ENCODE assay signal across 15 mouse cellular contexts in the genomic region with DNA sequence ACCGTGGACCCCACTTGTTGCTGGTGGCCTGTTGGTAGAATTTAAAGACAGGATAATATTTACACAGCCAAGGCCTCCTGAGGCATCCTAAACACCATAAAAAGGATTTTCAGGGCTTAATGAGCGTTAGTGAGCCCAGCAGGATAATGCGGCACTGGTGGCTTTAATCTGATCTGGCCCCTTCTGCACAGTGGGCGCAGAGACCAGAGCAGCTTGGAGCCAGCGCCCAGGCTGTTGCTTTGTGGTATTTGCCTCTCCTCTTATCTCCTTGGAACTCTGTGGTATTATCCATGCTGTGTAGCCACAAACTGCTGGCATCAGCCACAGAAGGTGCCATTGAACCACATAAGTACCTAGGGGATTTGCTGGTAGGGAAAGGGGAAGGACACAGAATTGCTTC.
A peak's percentile ranks its signal among the peaks of the same experiment; 100 is the strongest.
DNase-seq lines count a peak whose midpoint lies in the region; ATAC-seq and TF ChIP-seq lines count a peak whose summit lies in the region.
"Had no signal": no experiment of that assay in that cellular context is flagged by ENCODE, and none has a peak within 500 bp of the region (broad histone marks: within the 10 kb centered on the region; RNA-seq: fewer than 3 reads in every experiment).

No protein-coding gene starts in this region.

- WGBS in intestine, embryonic 14.5 days, result 45% methylated on average over 5 of the region's 5 CpGs
- 42% methylated on average over 5 of the region's 5 CpGs for WGBS in intestine, postnatal 0 days
- 15% methylated on average over 5 of the region's 5 CpGs for WGBS in midbrain, embryonic 13.5 days
- WGBS in midbrain, embryonic 11.5 days, result 14% methylated on average over 5 of the region's 5 CpGs
- WGBS in liver, postnatal 0 days (ENCODE audit: insufficient replicate concordance), result 43% methylated on average over 5 of the region's 5 CpGs
- WGBS in neural tube, embryonic 15.5 days, result 38% methylated on average over 5 of the region's 5 CpGs

- no peak overlapping the region for H3K9ac ChIP-seq in intestine, embryonic 14.5 days (ENCODE audit: low read length)
- no peak overlapping the region for H3K9ac ChIP-seq in intestine, postnatal 0 days (ENCODE audit: low read depth, low read length)
- H3K9ac ChIP-seq in midbrain, embryonic 13.5 days (replicated peaks), result no peak overlapping the region
- H3K9ac ChIP-seq in midbrain, embryonic 11.5 days (ENCODE audit: low read length), result no peak overlapping the region
- no peak overlapping the region for H3K9ac ChIP-seq in liver, postnatal 0 days (replicated peaks)
- no peak overlapping the region for H3K9ac ChIP-seq in neural tube, embryonic 15.5 days (replicated peaks)
- H3K9ac ChIP-seq: hindbrain, embryonic 15.5 days; limb, embryonic 15.5 days; midbrain, embryonic 12.5 days; neural tube, embryonic 12.5 days had no signal

- H3K4me2 ChIP-seq in intestine, embryonic 14.5 days (ENCODE audit: low read length), result no peak overlapping the region
- H3K4me2 ChIP-seq in intestine, postnatal 0 days (replicated peaks; ENCODE audit: low read depth), result no peak overlapping the region
- H3K4me2 ChIP-seq in midbrain, embryonic 13.5 days (replicated peaks), result no peak overlapping the region
- H3K4me2 ChIP-seq in midbrain, embryonic 11.5 days, result no peak overlapping the region
- peak overlapping the region; percentile 1 for H3K4me2 ChIP-seq in myocyte (ENCODE audit: low read depth)
- H3K4me2 ChIP-seq in liver, postnatal 0 days (ENCODE audit: low read depth, low read length), result no peak overlapping the region
- H3K4me2 ChIP-seq in neural tube, embryonic 15.5 days, result no peak overlapping the region
- H3K4me2 ChIP-seq: hindbrain, embryonic 15.5 days; limb, embryonic 15.5 days; midbrain, embryonic 12.5 days; neural tube, embryonic 12.5 days had no signal

- intact Hi-C loops in left cerebral cortex, postnatal 10 days (cut with DNase I), result no loop called here

- ATAC-seq in intestine, embryonic 14.5 days (replicated peaks; ENCODE audit: low FRiP score, low TSS enrichment, low read depth), result no peak
- no peak for ATAC-seq in intestine, postnatal 0 days
- peak; percentile 72; the same call in 1 of the 2 replicates for ATAC-seq in midbrain, embryonic 13.5 days
- no peak for ATAC-seq in midbrain, embryonic 11.5 days (ENCODE audit: low FRiP score)
- ATAC-seq in liver, postnatal 0 days, result no peak
- ATAC-seq in neural tube, embryonic 15.5 days (ENCODE audit: low FRiP score), result no peak

- no peak overlapping the region for H3ac ChIP-seq in myocyte (ENCODE audit: control insufficient read depth, insufficient read length)

- H3K27me3 ChIP-seq in intestine, embryonic 14.5 days (replicated peaks; ENCODE audit: control insufficient read depth, insufficient read depth, low read length), result no peaks in the 10 kb centered on the region
- H3K27me3 ChIP-seq in intestine, postnatal 0 days (replicated peaks; ENCODE audit: control insufficient read depth, insufficient read depth, low read length), result no peaks in the 10 kb centered on the region
- H3K27me3 ChIP-seq in midbrain, embryonic 13.5 days, result peaks cover 13% of the 10 kb centered on the region; the same call in 1 of the 2 replicates
- no peaks in the 10 kb centered on the region for H3K27me3 ChIP-seq in midbrain, embryonic 11.5 days (ENCODE audit: control insufficient read depth, insufficient read depth, low read length)
- H3K27me3 ChIP-seq in myocyte (ENCODE audit: control insufficient read depth, insufficient read depth, insufficient read length), result peaks cover 42% of the 10 kb centered on the region
- H3K27me3 ChIP-seq in liver, postnatal 0 days (ENCODE audit: insufficient read depth, low read length), result no peaks in the 10 kb centered on the region
- no peaks in the 10 kb centered on the region; the same call in 1 of the 2 replicates for H3K27me3 ChIP-seq in neural tube, embryonic 15.5 days (replicated peaks)

- no peak for TF ChIP-seq CTCF in intestine, postnatal 0 days (IDR thresholded peaks at IDR 0.05; ENCODE audit: low read depth)
- TF ChIP-seq CTCF in liver, postnatal 0 days (IDR thresholded peaks at IDR 0.05; ENCODE audit: low read depth), result no peak

- H3K4me1 ChIP-seq in intestine, embryonic 14.5 days (replicated peaks; ENCODE audit: control insufficient read depth, insufficient read depth, low read length), result peaks cover 26% of the 10 kb centered on the region
- H3K4me1 ChIP-seq in intestine, postnatal 0 days (replicated peaks; ENCODE audit: control insufficient read depth, insufficient read depth, low read length), result no peaks in the 10 kb centered on the region
- peaks cover 9% of the 10 kb centered on the region for H3K4me1 ChIP-seq in midbrain, embryonic 13.5 days (replicated peaks)
- H3K4me1 ChIP-seq in midbrain, embryonic 11.5 days (ENCODE audit: control insufficient read depth, insufficient read depth, low read length), result peaks cover 6% of the 10 kb centered on the region; the same call in 1 of the 2 replicates
- H3K4me1 ChIP-seq in liver, postnatal 0 days (ENCODE audit: insufficient read depth), result no peaks in the 10 kb centered on the region
- H3K4me1 ChIP-seq in neural tube, embryonic 15.5 days, result 0 out of 2 replicates have a peak, but pooled peaks cover 3% of the 10 kb centered on the region
- H3K4me1 ChIP-seq: neural tube, embryonic 12.5 days had no signal

- peak overlapping the region; percentile 77; the same call in 1 of the 2 replicates for H3K27ac ChIP-seq in intestine, embryonic 14.5 days (ENCODE audit: low read depth)
- no peak overlapping the region for H3K27ac ChIP-seq in intestine, postnatal 0 days (ENCODE audit: low read depth, low read length)
- H3K27ac ChIP-seq in midbrain, embryonic 13.5 days, result no peak overlapping the region
- H3K27ac ChIP-seq in midbrain, embryonic 11.5 days (ENCODE audit: low read depth, low read length), result no peak overlapping the region
- H3K27ac ChIP-seq in liver, postnatal 0 days (ENCODE audit: low read depth), result no peak overlapping the region
- no peak overlapping the region for H3K27ac ChIP-seq in neural tube, embryonic 15.5 days (replicated peaks)
- H3K27ac ChIP-seq: hindbrain, embryonic 15.5 days; limb, embryonic 15.5 days; midbrain, embryonic 12.5 days; neural tube, embryonic 12.5 days had no signal

- no peaks in the 10 kb centered on the region for H3K79me2 ChIP-seq in myocyte (ENCODE audit: control insufficient read depth, insufficient read depth)

- H3K9me3 ChIP-seq in intestine, embryonic 14.5 days (ENCODE audit: control insufficient read depth, low read length), result no peaks in the 10 kb centered on the region
- no peaks in the 10 kb centered on the region for H3K9me3 ChIP-seq in intestine, postnatal 0 days (ENCODE audit: control insufficient read depth)
- H3K9me3 ChIP-seq in midbrain, embryonic 13.5 days, result no peaks in the 10 kb centered on the region
- H3K9me3 ChIP-seq in midbrain, embryonic 11.5 days (ENCODE audit: control insufficient read depth, low read length), result no peaks in the 10 kb centered on the region
- no peaks in the 10 kb centered on the region for H3K9me3 ChIP-seq in liver, postnatal 0 days (ENCODE audit: low read length)
- no peaks in the 10 kb centered on the region for H3K9me3 ChIP-seq in neural tube, embryonic 15.5 days (replicated peaks)
- H3K9me3 ChIP-seq: hindbrain, embryonic 15.5 days; limb, embryonic 15.5 days; midbrain, embryonic 12.5 days; neural tube, embryonic 12.5 days had no signal

- no peak for TF ChIP-seq POLR2A in myocyte (IDR thresholded peaks at IDR 0.05; ENCODE audit: insufficient read length, low read depth)

- no peaks in the 10 kb centered on the region for H3K36me3 ChIP-seq in intestine, embryonic 14.5 days (ENCODE audit: control insufficient read depth, insufficient read depth, low read length)
- no peaks in the 10 kb centered on the region for H3K36me3 ChIP-seq in intestine, postnatal 0 days (ENCODE audit: control insufficient read depth, insufficient read depth)
- H3K36me3 ChIP-seq in midbrain, embryonic 13.5 days, result no peaks in the 10 kb centered on the region
- H3K36me3 ChIP-seq in midbrain, embryonic 11.5 days (ENCODE audit: control insufficient read depth, insufficient read depth, low read length), result no peaks in the 10 kb centered on the region
- H3K36me3 ChIP-seq in myocyte (ENCODE audit: control insufficient read depth, insufficient read depth), result no peaks in the 10 kb centered on the region
- H3K36me3 ChIP-seq in liver, postnatal 0 days (replicated peaks; ENCODE audit: insufficient read depth, low read length), result no peaks in the 10 kb centered on the region
- H3K36me3 ChIP-seq in neural tube, embryonic 15.5 days, result no peaks in the 10 kb centered on the region
- H3K36me3 ChIP-seq: hindbrain, embryonic 15.5 days; limb, embryonic 15.5 days; midbrain, embryonic 12.5 days; neural tube, embryonic 12.5 days had no signal

- no peak for DNase-seq in intestine, embryonic 14.5 days (ENCODE audit: low spot score)
- no peak for DNase-seq in midbrain, embryonic 11.5 days (ENCODE audit: low spot score, missing footprints)
- DNase-seq in liver, postnatal 0 days, result no peak
- no peak for DNase-seq in left cerebral cortex, postnatal 10 days (ENCODE audit: extremely low spot score in 1 of 2, low spot score in 2 of 2)
- DNase-seq: adrenal gland, adult 8-10 months; cerebellum, adult 2 months; gastrocnemius, postnatal 10 days had no signal

- H3K4me3 ChIP-seq in intestine, embryonic 14.5 days (ENCODE audit: low read depth, low read length), result no peak overlapping the region
- no peak overlapping the region for H3K4me3 ChIP-seq in intestine, postnatal 0 days (ENCODE audit: low read depth, low read length)
- H3K4me3 ChIP-seq in midbrain, embryonic 13.5 days (replicated peaks), result no peak overlapping the region
- H3K4me3 ChIP-seq in midbrain, embryonic 11.5 days (ENCODE audit: low read depth, low read length), result no peak overlapping the region
- no peak overlapping the region for H3K4me3 ChIP-seq in myocyte
- H3K4me3 ChIP-seq in liver, postnatal 0 days (ENCODE audit: low read depth, low read length), result no peak overlapping the region
- H3K4me3 ChIP-seq in neural tube, embryonic 15.5 days (replicated peaks), result no peak overlapping the region
- H3K4me3 ChIP-seq: hindbrain, embryonic 15.5 days; limb, embryonic 15.5 days; midbrain, embryonic 12.5 days; neural tube, embryonic 12.5 days had no signal

- no peak for TF ChIP-seq EP300 in liver, postnatal 0 days (IDR thresholded peaks at IDR 0.05; ENCODE audit: low read depth)

TF ChIP-seq in myocyte, 11 proteins besides CTCF, POLR2A, EP300 and RAD21:
- no peak for TF ChIP-seq MAX (IDR thresholded peaks at IDR 0.05; ENCODE audit: low read depth)
- TF ChIP-seq MYOG (IDR thresholded peaks at IDR 0.05; ENCODE audit: control insufficient read depth in 1 of 3, insufficient read depth in 1 of 3, insufficient read length in 2 of 3, low read depth in 2 of 3), result peak in 2 of 3 experiments; percentile 66 to 71
- no peak for TF ChIP-seq CEBPB (IDR thresholded peaks at IDR 0.05; ENCODE audit: insufficient read depth, poor library complexity, severe bottlenecking)
- TF ChIP-seq MYOD1 (IDR thresholded peaks at IDR 0.05; ENCODE audit: control insufficient read depth in 1 of 3, insufficient read length in 2 of 3, low read depth in 2 of 3), result peak in 1 of 3 experiments; percentile 59
- TF ChIP-seq TCF12 (IDR thresholded peaks at IDR 0.05; ENCODE audit: insufficient read depth, poor library complexity, severe bottlenecking), result peak; percentile 52
- no peak for TF ChIP-seq POLR2AphosphoS2 (IDR thresholded peaks at IDR 0.05; ENCODE audit: insufficient read length, low read depth)
